ENCODE assay signal across 15 mouse cellular contexts in the genomic region with DNA sequence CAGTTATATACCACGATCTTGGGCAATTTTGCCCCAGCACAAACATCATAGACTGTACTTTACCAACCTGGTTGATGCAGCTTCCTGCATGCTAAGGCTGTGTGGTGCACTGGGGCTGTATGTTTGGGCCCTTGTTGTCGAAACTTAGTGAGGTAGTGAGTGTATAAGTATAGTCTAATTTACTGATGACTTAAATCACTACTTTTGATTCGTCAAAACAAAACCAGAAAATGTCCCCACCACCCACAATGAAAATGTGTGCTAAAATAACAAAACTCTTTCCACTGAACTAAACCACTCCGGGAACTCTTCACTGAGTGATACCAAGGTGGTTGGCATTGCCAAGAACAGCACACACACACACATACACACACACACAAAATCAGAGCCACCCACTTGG.
DNase-seq lines count a peak whose midpoint lies in the region; ATAC-seq and TF ChIP-seq lines count a peak whose summit lies in the region.
"Had no signal": no experiment of that assay in that cellular context is flagged by ENCODE, and none has a peak within 500 bp of the region (broad histone marks: within the 10 kb centered on the region; RNA-seq: fewer than 3 reads in every experiment).

No protein-coding gene starts in this region.

- DNase-seq in midbrain, embryonic 11.5 days (ENCODE audit: low spot score, missing footprints): peak; percentile 17
- DNase-seq in CH12.LX (ENCODE audit: extremely low read depth): peak; percentile 67
- DNase-seq in cerebellum, postnatal 25 days: no peak
- no peak for DNase-seq in left cerebral cortex, adult 9 months (ENCODE audit: low spot score in 2 of 2)
- DNase-seq: cerebellum, adult 11 months; cerebellum, adult 18-20 months; cerebellum, adult 8-10 months; cerebellum, adult 9-11 months; forebrain, postnatal 0 days had no signal

- H3K9ac ChIP-seq in midbrain, embryonic 11.5 days (ENCODE audit: low read length): no peak overlapping the region
- no peak overlapping the region for H3K9ac ChIP-seq in midbrain, embryonic 16.5 days (ENCODE audit: low read depth, low read length)
- H3K9ac ChIP-seq in CH12.LX (ENCODE audit: insufficient read depth, low read depth): no peak overlapping the region
- H3K9ac ChIP-seq: embryonic facial prominence, embryonic 12.5 days; forebrain, embryonic 13.5 days; forebrain, embryonic 15.5 days; forebrain, postnatal 0 days had no signal

- H3K9me3 ChIP-seq in midbrain, embryonic 11.5 days (ENCODE audit: control insufficient read depth, low read length): no peaks in the 10 kb centered on the region
- no peaks in the 10 kb centered on the region for H3K9me3 ChIP-seq in midbrain, embryonic 16.5 days (replicated peaks; ENCODE audit: control insufficient read depth, low read length, poor library complexity, severe bottlenecking)
- no peaks in the 10 kb centered on the region for H3K9me3 ChIP-seq in CH12.LX (replicated peaks; ENCODE audit: low read length)
- H3K9me3 ChIP-seq: embryonic facial prominence, embryonic 10.5 days; embryonic facial prominence, embryonic 12.5 days; forebrain, embryonic 13.5 days; forebrain, embryonic 15.5 days had no signal

- no peaks in the 10 kb centered on the region for H3K79me2 ChIP-seq in CH12.LX (replicated peaks; ENCODE audit: control insufficient read depth, extremely low read depth, insufficient read depth, poor library complexity, severe bottlenecking)
- no peaks in the 10 kb centered on the region for H3K79me2 ChIP-seq in macrophage (ENCODE audit: inconsistent target)

- 90% methylated on average over 4 of the region's 4 CpGs for WGBS in midbrain, embryonic 11.5 days
- WGBS in midbrain, embryonic 16.5 days: 92% methylated on average over 4 of the region's 4 CpGs
- 90% methylated on average over 4 of the region's 4 CpGs for WGBS in macrophage (ENCODE audit: missing documents)

- no peak; the same call in none of the 2 replicates for TF ChIP-seq RAD21 in CH12.LX (IDR thresholded peaks at IDR 0.05; ENCODE audit: low read depth, low read length)

- H3K27ac ChIP-seq in midbrain, embryonic 11.5 days (ENCODE audit: low read depth, low read length): no peak overlapping the region
- H3K27ac ChIP-seq in midbrain, embryonic 16.5 days (ENCODE audit: low read length): no peak overlapping the region
- H3K27ac ChIP-seq in CH12.LX (ENCODE audit: insufficient read depth, low read depth) (peak overlapping the region; percentile 58; the same call in 1 of the 2 replicates), macrophage (peak overlapping the region; percentile 84; the same call in 1 of the 2 replicates)
- H3K27ac ChIP-seq: embryonic facial prominence, embryonic 10.5 days; embryonic facial prominence, embryonic 12.5 days; forebrain, embryonic 13.5 days; forebrain, embryonic 15.5 days had no signal

- no peak for TF ChIP-seq CTCF in CH12.LX (conservative IDR thresholded peaks at IDR 0.05 in 1 of 2, IDR thresholded peaks at IDR 0.05 in 1 of 2; ENCODE audit: low read depth in 2 of 2, low read length in 2 of 2)

- in situ Hi-C loops in CH12.LX (cut with MboI; ENCODE audit: low pct_ligation_motif_present, low pct_unique_long_range_greater_than_20kb, low sequenced_read_pairs): no loop called here

- no peak for ATAC-seq in midbrain, embryonic 11.5 days (ENCODE audit: low FRiP score)
- ATAC-seq in midbrain, embryonic 16.5 days: no peak
- ATAC-seq: forebrain, embryonic 13.5 days; forebrain, embryonic 15.5 days; forebrain, postnatal 0 days had no signal

- no peaks in the 10 kb centered on the region; the same call in 1 of the 2 replicates for H3K27me3 ChIP-seq in midbrain, embryonic 11.5 days (ENCODE audit: control insufficient read depth, insufficient read depth, low read length)
- H3K27me3 ChIP-seq in midbrain, embryonic 16.5 days (ENCODE audit: control insufficient read depth, insufficient read depth, low read depth, low read length): no peaks in the 10 kb centered on the region
- H3K27me3 ChIP-seq in CH12.LX (replicated peaks): no peaks in the 10 kb centered on the region
- H3K27me3 ChIP-seq: embryonic facial prominence, embryonic 12.5 days; forebrain, embryonic 15.5 days had no signal

- H3K4me3 ChIP-seq in midbrain, embryonic 11.5 days (ENCODE audit: low read depth, low read length): no peak overlapping the region
- H3K4me3 ChIP-seq in midbrain, embryonic 16.5 days (ENCODE audit: low read depth, low read length): no peak overlapping the region
- no peak overlapping the region for H3K4me3 ChIP-seq in CH12.LX (replicated peaks in 1 of 3; ENCODE audit: low read depth in 2 of 3, low read length in 2 of 3, poor library complexity in 1 of 3)
- H3K4me3 ChIP-seq in macrophage (ENCODE audit: inconsistent target): no peak overlapping the region
- H3K4me3 ChIP-seq: embryonic facial prominence, embryonic 10.5 days; embryonic facial prominence, embryonic 12.5 days; forebrain, embryonic 13.5 days; forebrain, embryonic 15.5 days had no signal

- TF ChIP-seq EP300 in CH12.LX (IDR thresholded peaks at IDR 0.05; ENCODE audit: low read length): peak; percentile 99

- H3K36me3 ChIP-seq in midbrain, embryonic 11.5 days (ENCODE audit: control insufficient read depth, insufficient read depth, low read length): no peaks in the 10 kb centered on the region
- no peaks in the 10 kb centered on the region for H3K36me3 ChIP-seq in midbrain, embryonic 16.5 days (ENCODE audit: control insufficient read depth, insufficient read depth, low read length)
- H3K36me3 ChIP-seq in CH12.LX (replicated peaks in 1 of 2; ENCODE audit: control insufficient read depth in 1 of 2, insufficient read depth in 1 of 2, low read length in 1 of 2): no peaks in the 10 kb centered on the region
- no peaks in the 10 kb centered on the region for H3K36me3 ChIP-seq in macrophage (ENCODE audit: inconsistent target)
- H3K36me3 ChIP-seq: embryonic facial prominence, embryonic 10.5 days; embryonic facial prominence, embryonic 12.5 days; forebrain, embryonic 15.5 days had no signal

- H3K4me1 ChIP-seq in midbrain, embryonic 11.5 days (ENCODE audit: control insufficient read depth, insufficient read depth, low read length): no peaks in the 10 kb centered on the region
- H3K4me1 ChIP-seq in midbrain, embryonic 16.5 days (ENCODE audit: control insufficient read depth, insufficient read depth, low read length): no peaks in the 10 kb centered on the region
- peaks cover 42 to 84% of the 10 kb centered on the region in 2 experiments for H3K4me1 ChIP-seq in CH12.LX (ENCODE audit: control insufficient read depth in 1 of 2, insufficient read depth in 2 of 2)
- H3K4me1 ChIP-seq: forebrain, embryonic 15.5 days had no signal

- no peak overlapping the region for H3K4me2 ChIP-seq in midbrain, embryonic 11.5 days
- no peak overlapping the region for H3K4me2 ChIP-seq in midbrain, embryonic 16.5 days (ENCODE audit: low read length)
- peak overlapping the region; percentile 23; the same call in 1 of the 2 replicates for H3K4me2 ChIP-seq in CH12.LX (ENCODE audit: insufficient read depth, low read depth, poor library complexity, severe bottlenecking)
- H3K4me2 ChIP-seq: embryonic facial prominence, embryonic 12.5 days; forebrain, embryonic 13.5 days; forebrain, embryonic 15.5 days had no signal

- TF ChIP-seq POLR2A in CH12.LX (IDR thresholded peaks at IDR 0.05; ENCODE audit: low read depth, low read length): no peak

- dilution Hi-C loops in CH12.LX (cut with MboI; ENCODE audit: extremely low pct_ligation_motif_present, extremely low pct_unique_long_range_greater_than_20kb, low sequenced_read_pairs): no loop called here

TF ChIP-seq in CH12.LX, 34 proteins besides CTCF, POLR2A, EP300 and RAD21:
- no peak for TF ChIP-seq UBTF (IDR thresholded peaks at IDR 0.05; ENCODE audit: low read depth, low read length)
- TF ChIP-seq BHLHE40 (IDR thresholded peaks at IDR 0.05; ENCODE audit: low read depth, low read length): peak; percentile 85
- TF ChIP-seq MAZ (IDR thresholded peaks at IDR 0.05; ENCODE audit: low read depth, low read length): peak; percentile 75
- TF ChIP-seq PAX5 (IDR thresholded peaks at IDR 0.05; ENCODE audit: low read length): no peak
- peak; percentile 91 for TF ChIP-seq ETS1 (conservative IDR thresholded peaks at IDR 0.05; ENCODE audit: low read depth, low read length)
- TF ChIP-seq MAX (IDR thresholded peaks at IDR 0.05; ENCODE audit: low read length): peak; percentile 76
- peak; percentile 78 for TF ChIP-seq ZNF384 (IDR thresholded peaks at IDR 0.05; ENCODE audit: low read depth, low read length)
- no peak for TF ChIP-seq CHD1 (IDR thresholded peaks at IDR 0.05; ENCODE audit: low read depth, low read length)
- TF ChIP-seq IRF4 (IDR thresholded peaks at IDR 0.05; ENCODE audit: low read depth, low read length): peak; percentile 98
- TF ChIP-seq JUN (IDR thresholded peaks at IDR 0.05; ENCODE audit: insufficient read depth, low read depth, low read length): peak; percentile 96
- TF ChIP-seq MXI1 (IDR thresholded peaks at IDR 0.05; ENCODE audit: low read depth, low read length): no peak
- peak; percentile 88 for TF ChIP-seq CHD2 (IDR thresholded peaks at IDR 0.05; ENCODE audit: low read length)
- peak; percentile 69; the same call in 1 of the 2 replicates for TF ChIP-seq MYC (IDR thresholded peaks at IDR 0.05; ENCODE audit: low read depth, low read length)
- peak; percentile 83 for TF ChIP-seq MAFK (IDR thresholded peaks at IDR 0.05; ENCODE audit: insufficient replicate concordance, low read length)
- no peak for TF ChIP-seq ZMIZ1 (IDR thresholded peaks at IDR 0.05; ENCODE audit: low read depth, low read length)
- peak; percentile 77 for TF ChIP-seq SIN3A (IDR thresholded peaks at IDR 0.05; ENCODE audit: low read length)
- peak; percentile 99 for TF ChIP-seq RCOR1 (conservative IDR thresholded peaks at IDR 0.05; ENCODE audit: low read depth, low read length)
- TF ChIP-seq JUND (conservative IDR thresholded peaks at IDR 0.05; ENCODE audit: low read depth, low read length): peak; percentile 98
- TF ChIP-seq TCF12 (IDR thresholded peaks at IDR 0.05; ENCODE audit: low read depth, low read length): peak; percentile 84
- TF ChIP-seq MEF2A (IDR thresholded peaks at IDR 0.05; ENCODE audit: borderline replicate concordance, low read depth, low read length): peak; percentile 95

Comparison
In these comparisons a context has a peak if more than half of its experiments do, and no peak if none do; other contexts are left out.
1. DNase-seq: peak in midbrain, embryonic 11.5 days (single experiment) and CH12.LX (single experiment); none in cerebellum, postnatal 25 days (0 of 2) and left cerebral cortex, adult 9 months (0 of 2).
2. H3K27ac ChIP-seq: peak in CH12.LX (single experiment) and macrophage (single experiment); none in midbrain, embryonic 11.5 days (single experiment) and midbrain, embryonic 16.5 days (single experiment).